Mouse (Mus musculus): ENCODE results near the gene Unc79.

- TF ChIP-seq CTCF (IDR thresholded peaks at IDR 0.05; ENCODE audit: control insufficient read depth, insufficient read depth, insufficient replicate concordance, low read depth, low read length) (no peak), POLR2A (IDR thresholded peaks at IDR 0.05; ENCODE audit: control insufficient read depth, low read depth, low read length) (no peak)
These were observed 32.6 kb upstream of the Unc79 start for GRCm38 (mm10) chr12:102916073-102916472.
